Mouse (Mus musculus): ENCODE measurements around the gene Ubac1.

The Ubac1 gene

GRCm38 (mm10) chr2:25977587-25978239 lies 43.8 kb downstream of the Ubac1 start:
- DNase-seq (ENCODE audit: extremely low read depth, insufficient read length, low spot score), result peak; percentile 11

GRCm38 (mm10) chr2:25975141-25975770 lies 46.3 kb downstream of the Ubac1 start:
- no peak for DNase-seq (ENCODE audit: extremely low read depth, insufficient read length, low spot score)

GRCm38 (mm10) chr2:25970426-25970825 lies 51.1 kb downstream of the Ubac1 start:
- no peak for DNase-seq (ENCODE audit: extremely low read depth, insufficient read length, low spot score)

- DNase-seq (ENCODE audit: extremely low read depth, insufficient read length, low spot score), result no peak
Observed at GRCm38 (mm10) chr2:25969319-25969718, 52.2 kb downstream of the Ubac1 start.

GRCm38 (mm10) chr2:25949291-25949690 lies 72.3 kb downstream of the Ubac1 start:
- no peak for DNase-seq (ENCODE audit: extremely low read depth, insufficient read length, low spot score)

Measured in 3134 (cell line).